Mouse (Mus musculus): Measurements from ENCODE around the gene Gm10408. TPM values are rescaled to one million over a fixed set of nuclear protein-coding genes. Genes with fewer than 3 reads are reported as not detected.
"Not testable (repeated sequence)": the region's sequence is repeated elsewhere in the genome, so short reads cannot be mapped to it uniquely, and the experiment has no call there.

The Gm10408 gene
- not detected in 2 replicates for polyA plus RNA-seq (2015; fragmentation: Nextera tagmentation; extraction: Ambion mirVana)

DNA sequence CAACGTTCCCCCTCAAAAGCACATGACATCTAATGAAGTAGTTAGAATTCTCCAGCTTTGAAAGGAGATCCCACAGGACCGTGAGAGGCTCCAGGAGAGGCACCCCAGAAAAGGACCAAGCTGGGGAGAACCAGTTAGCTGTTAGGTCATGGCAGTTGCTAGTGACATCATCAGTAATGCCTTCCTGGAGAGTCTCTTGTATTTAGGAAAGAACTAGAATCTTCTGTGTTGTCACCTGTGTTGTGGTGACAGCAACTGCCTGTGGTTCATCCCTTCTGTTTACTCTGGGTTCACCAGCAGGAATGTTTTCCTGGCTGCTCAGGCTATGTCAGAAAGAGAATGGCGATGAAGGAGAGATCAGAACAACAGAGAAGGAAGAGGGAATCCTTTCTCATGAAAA, at the start of gene Gm10408:
Gm10408 (plus strand) TSS at position 301 of the 400 bp plus-strand sequence.
- not testable (repeated sequence) for H3K9ac ChIP-seq; H3K9me3 ChIP-seq; H3K27ac ChIP-seq; ATAC-seq (ENCODE audit: insufficient number of reproducible peaks, insufficient read depth, low FRiP score, low TSS enrichment, low read depth); H3K27me3 ChIP-seq; H3K4me2 ChIP-seq; H3K4me3 ChIP-seq; H3K4me1 ChIP-seq; H3K36me3 ChIP-seq
- no CpG with 5 or more reads among the region's 3 CpGs for WGBS

DNA sequence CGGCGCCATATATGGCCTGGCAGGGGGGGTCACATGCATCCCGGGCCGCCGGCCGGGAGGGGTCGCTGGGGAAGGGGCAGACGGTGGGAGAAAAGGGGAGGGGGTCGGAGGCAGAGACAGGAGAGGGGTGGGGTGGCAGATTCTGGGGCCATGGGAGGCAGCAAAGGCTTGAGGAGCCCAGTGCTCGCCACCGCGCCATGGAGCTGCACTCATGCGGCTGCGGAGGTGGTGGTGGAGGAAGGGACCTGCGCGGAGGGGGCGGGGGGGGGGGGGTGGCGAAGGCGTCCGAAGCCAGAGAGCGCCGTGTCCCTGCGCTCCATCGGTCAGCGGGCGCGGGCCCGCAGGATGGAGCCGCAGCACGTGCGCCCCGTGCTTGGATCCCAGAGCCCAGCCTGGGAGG, 36.9 kb upstream of the Gm10408 start, which contains the start of gene Gm10409:
Gm10409 (plus strand) TSS at position 301 of the 400 bp plus-strand sequence.
- ATAC-seq (ENCODE audit: insufficient number of reproducible peaks, insufficient read depth, low FRiP score, low TSS enrichment, low read depth); H3K4me3 ChIP-seq: not testable (repeated sequence)
- WGBS, result no CpG with 5 or more reads among the region's 32 CpGs

DNA sequence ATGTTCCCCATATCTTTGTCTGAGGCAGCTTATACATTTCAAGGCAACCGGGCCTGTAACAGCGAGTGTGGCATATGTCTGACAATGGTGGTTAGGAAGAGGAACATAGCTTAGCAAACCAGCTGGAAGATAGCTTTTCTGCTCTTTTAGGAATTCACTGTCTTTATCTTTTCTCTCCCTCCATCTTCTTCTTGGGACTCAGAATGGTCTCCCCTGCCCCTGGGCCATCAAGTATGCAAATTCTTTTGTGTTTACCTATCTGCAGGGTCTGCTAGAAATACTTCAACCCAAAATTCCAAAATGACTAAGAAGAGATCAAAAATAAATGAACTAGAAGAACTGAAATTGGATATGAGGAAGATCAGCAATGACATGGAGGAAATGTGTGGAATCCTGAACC, 21.4 kb upstream of the Gm10408 start, which contains the start of gene Gm3005:
Gm3005 (plus strand) TSS at position 301 of the 400 bp plus-strand sequence.
- not testable (repeated sequence) for ATAC-seq (ENCODE audit: insufficient number of reproducible peaks, insufficient read depth, low FRiP score, low TSS enrichment, low read depth); H3K9me3 ChIP-seq; H3K4me1 ChIP-seq; H3K27me3 ChIP-seq; H3K4me2 ChIP-seq; H3K27ac ChIP-seq; H3K9ac ChIP-seq; H3K4me3 ChIP-seq; H3K36me3 ChIP-seq
- WGBS, result no CpG with 5 or more reads among the region's 2 CpGs

More for the DNA sequence above, 36.9 kb upstream of the Gm10408 start, which contains the start of gene Gm10409:
- not testable (repeated sequence) for H3K36me3 ChIP-seq, H3K4me1 ChIP-seq, H3K9me3 ChIP-seq, H3K9ac ChIP-seq, H3K4me2 ChIP-seq, H3K27me3 ChIP-seq, H3K27ac ChIP-seq

Other genes with a start within 250 kb of the Gm10408 start
- 6.6 and 8.5 TPM in 2 replicates for gene D830030K20Rik, start 240.9 kb upstream of the Gm10408 start, polyA plus RNA-seq (2015; fragmentation: Nextera tagmentation; extraction: Ambion mirVana)
- not detected in 2 replicates for gene Gm2956, start 116.8 kb upstream of the Gm10408 start, polyA plus RNA-seq (2015; fragmentation: Nextera tagmentation; extraction: Ambion mirVana)
- gene Gm10413, start 54.3 kb upstream of the Gm10408 start, polyA plus RNA-seq (2015; fragmentation: Nextera tagmentation; extraction: Ambion mirVana), result not detected in 2 replicates
- gene Gm10409, start 36.8 kb upstream of the Gm10408 start, polyA plus RNA-seq (2015; fragmentation: Nextera tagmentation; extraction: Ambion mirVana), result 1.0 and 1.6 TPM in 2 replicates
- 0.42 TPM in 1 of 2 replicates, not detected in the other for gene Gm3005, start 21.3 kb upstream of the Gm10408 start, polyA plus RNA-seq (2015; fragmentation: Nextera tagmentation; extraction: Ambion mirVana)
- not detected in 2 replicates for gene Gm3012, start 185.1 kb downstream of the Gm10408 start, polyA plus RNA-seq (2015; fragmentation: Nextera tagmentation; extraction: Ambion mirVana)
- gene Gm3020, start 202.7 kb downstream of the Gm10408 start, polyA plus RNA-seq (2015; fragmentation: Nextera tagmentation; extraction: Ambion mirVana), result 1.0 and 1.6 TPM in 2 replicates
- not detected in 2 replicates for gene Gm3043, start 239.4 kb downstream of the Gm10408 start, polyA plus RNA-seq (2015; fragmentation: Nextera tagmentation; extraction: Ambion mirVana)

Data from embryonic facial prominence, embryonic 13.5 days (tissue).